Mouse (Mus musculus): ENCODE measurements around the gene Tmem53.

Gene Tmem53

GRCm38 (mm10) chr4:117305461-117305860, 53.7 kb downstream of the Tmem53 start:
- Histone ChIP-seq H3K36me3 (ENCODE audit: insufficient read depth, low read length) (no peaks in the 10 kb centered on the region), H3K27me3 (ENCODE audit: insufficient read depth, low read length) (peaks cover 55% of the 10 kb centered on the region), H3K4me3 (replicated peaks; ENCODE audit: low read length) (no peak overlapping the region), H3K9me3 (ENCODE audit: low read length) (no peaks in the 10 kb centered on the region), H3K4me1 (replicated peaks; ENCODE audit: low read depth, low read length) (peaks cover 62% of the 10 kb centered on the region)
- TF ChIP-seq POU5F1 (IDR thresholded peaks at IDR 0.05; ENCODE audit: borderline replicate concordance, low read length) = no peak
- TF ChIP-seq CTCF (conservative IDR thresholded peaks at IDR 0.05; ENCODE audit: low read length) = no peak
- TF ChIP-seq NANOG (IDR thresholded peaks at IDR 0.05; ENCODE audit: borderline replicate concordance, low read length) = no peak

DNA sequence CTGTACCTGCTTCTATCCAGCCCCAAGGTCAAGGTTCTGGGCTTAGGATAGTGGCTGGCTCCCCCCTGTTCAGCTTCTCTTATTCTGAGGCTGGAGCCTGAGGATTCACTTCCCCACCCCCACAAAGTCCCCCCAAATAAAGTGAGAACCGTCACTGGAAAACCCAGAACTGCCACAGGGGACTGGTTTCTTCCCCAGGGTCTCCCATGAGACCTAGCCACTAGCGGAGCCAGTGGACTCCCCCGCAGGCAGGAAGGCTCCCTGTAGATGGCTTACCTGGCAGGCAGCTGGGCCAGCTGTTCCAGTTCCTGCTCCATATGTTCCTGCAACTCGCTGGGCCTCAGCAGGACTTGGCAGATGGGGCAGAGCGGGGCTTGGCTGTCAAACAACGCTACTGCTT, 55.5 kb downstream of the Tmem53 start:
- H3K27me3 ChIP-seq (ENCODE audit: insufficient read depth, low read length) = peaks cover 50% of the 10 kb centered on the region

DNA sequence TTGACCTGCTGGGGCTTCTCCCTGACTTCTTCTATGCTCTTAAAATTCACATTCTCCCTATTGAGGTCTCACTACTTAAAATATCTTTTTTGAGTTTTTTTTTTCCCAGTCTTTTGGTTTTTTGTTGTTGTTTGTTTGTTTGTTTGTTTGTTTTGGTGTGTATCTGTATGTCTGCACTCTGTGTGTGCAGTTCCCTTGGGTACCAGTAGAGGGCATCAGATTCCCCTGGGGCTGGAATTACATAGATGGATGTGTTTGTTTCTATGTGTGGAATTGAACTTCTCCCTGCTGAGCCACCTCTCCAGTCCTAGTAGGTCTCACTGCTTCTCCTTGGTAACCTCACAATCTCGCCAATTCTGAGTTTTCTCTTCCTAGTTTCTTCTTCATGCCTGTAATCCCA, 57.7 kb downstream of the Tmem53 start:
- H3K27me3 ChIP-seq (ENCODE audit: insufficient read depth, low read length) = peaks cover 40% of the 10 kb centered on the region
- peaks cover 60% of the 10 kb centered on the region for H3K4me1 ChIP-seq (replicated peaks; ENCODE audit: low read depth, low read length)
- TF ChIP-seq CTCF (conservative IDR thresholded peaks at IDR 0.05; ENCODE audit: low read length) (peak; percentile 95), NANOG (IDR thresholded peaks at IDR 0.05; ENCODE audit: borderline replicate concordance, low read length) (no peak)
- no peak overlapping the region for H3K4me3 ChIP-seq (replicated peaks; ENCODE audit: low read length)
- no peaks in the 10 kb centered on the region for H3K36me3 ChIP-seq (ENCODE audit: insufficient read depth, low read length)
- no peaks in the 10 kb centered on the region for H3K9me3 ChIP-seq (ENCODE audit: low read length)

More for the DNA sequence above, 55.5 kb downstream of the Tmem53 start:
- TF ChIP-seq POU5F1 (IDR thresholded peaks at IDR 0.05; ENCODE audit: borderline replicate concordance, low read length) (no peak), NANOG (IDR thresholded peaks at IDR 0.05; ENCODE audit: borderline replicate concordance, low read length) (no peak)
- no peaks in the 10 kb centered on the region for H3K36me3 ChIP-seq (ENCODE audit: insufficient read depth, low read length)
- H3K4me1 ChIP-seq (replicated peaks; ENCODE audit: low read depth, low read length) = peaks cover 63% of the 10 kb centered on the region
- no peaks in the 10 kb centered on the region for H3K9me3 ChIP-seq (ENCODE audit: low read length)
- 0 out of 2 replicates have a peak overlapping the region, but pooled peaks have one; percentile 20 for H3K4me3 ChIP-seq (replicated peaks; ENCODE audit: low read length)

GRCm38 (mm10) chr4:117311891-117312290, 60.1 kb downstream of the Tmem53 start:
- Histone ChIP-seq H3K36me3 (ENCODE audit: insufficient read depth, low read length) (no peaks in the 10 kb centered on the region), H3K9me3 (ENCODE audit: low read length) (no peaks in the 10 kb centered on the region), H3K4me1 (replicated peaks; ENCODE audit: low read depth, low read length) (peaks cover 56% of the 10 kb centered on the region), H3K4me3 (replicated peaks; ENCODE audit: low read length) (peak overlapping the region; percentile 73), H3K27me3 (ENCODE audit: insufficient read depth, low read length) (peaks cover 40% of the 10 kb centered on the region)
- TF ChIP-seq NANOG (IDR thresholded peaks at IDR 0.05; ENCODE audit: borderline replicate concordance, low read length) (no peak), CTCF (conservative IDR thresholded peaks at IDR 0.05; ENCODE audit: low read length) (no peak), POU5F1 (IDR thresholded peaks at IDR 0.05; ENCODE audit: borderline replicate concordance, low read length) (no peak)

GRCm38 (mm10) chr4:117312416-117313084, 60.8 kb downstream of the Tmem53 start:
- no peaks in the 10 kb centered on the region for H3K9me3 ChIP-seq (ENCODE audit: low read length)
- H3K27me3 ChIP-seq (ENCODE audit: insufficient read depth, low read length) = peaks cover 42% of the 10 kb centered on the region
- TF ChIP-seq NANOG (IDR thresholded peaks at IDR 0.05; ENCODE audit: borderline replicate concordance, low read length) (no peak), CTCF (conservative IDR thresholded peaks at IDR 0.05; ENCODE audit: low read length) (no peak), POU5F1 (IDR thresholded peaks at IDR 0.05; ENCODE audit: borderline replicate concordance, low read length) (no peak)

DNA sequence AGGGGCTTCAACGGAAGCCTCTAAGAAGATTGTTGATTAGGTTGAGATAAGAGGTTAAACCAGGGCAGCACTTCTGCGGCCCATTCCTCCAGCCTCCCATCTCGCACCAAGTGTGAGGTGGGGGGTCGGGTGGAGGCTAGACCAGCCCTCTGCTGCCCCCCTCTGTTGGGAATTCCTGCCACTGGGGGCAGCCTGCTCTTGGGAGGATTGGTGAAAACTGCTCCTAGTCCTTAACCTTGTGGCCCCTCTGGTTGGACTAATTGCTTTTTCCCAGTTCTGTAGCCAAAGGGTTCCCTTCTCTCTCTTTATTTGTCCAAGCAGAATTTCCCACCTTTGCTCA, 61.3 kb downstream of the Tmem53 start:
- Histone ChIP-seq H3K4me3 (replicated peaks; ENCODE audit: low read length) (peak overlapping the region; percentile 73), H3K27me3 (ENCODE audit: insufficient read depth, low read length) (peaks cover 47% of the 10 kb centered on the region), H3K4me1 (replicated peaks; ENCODE audit: low read depth, low read length) (peaks cover 58% of the 10 kb centered on the region), H3K9me3 (ENCODE audit: low read length) (no peaks in the 10 kb centered on the region), H3K36me3 (ENCODE audit: insufficient read depth, low read length) (no peaks in the 10 kb centered on the region)
- TF ChIP-seq CTCF (conservative IDR thresholded peaks at IDR 0.05; ENCODE audit: low read length) (peak; percentile 80), NANOG (IDR thresholded peaks at IDR 0.05; ENCODE audit: borderline replicate concordance, low read length) (no peak)

More at GRCm38 (mm10) chr4:117312416-117313084, 60.8 kb downstream of the Tmem53 start:
- Histone ChIP-seq H3K4me3 (replicated peaks; ENCODE audit: low read length) (peak overlapping the region; percentile 73), H3K36me3 (ENCODE audit: insufficient read depth, low read length) (no peaks in the 10 kb centered on the region), H3K4me1 (replicated peaks; ENCODE audit: low read depth, low read length) (peaks cover 56% of the 10 kb centered on the region)

GRCm38 (mm10) chr4:117314849-117315500, 63.2 kb downstream of the Tmem53 start:
- no peak for TF ChIP-seq CTCF (conservative IDR thresholded peaks at IDR 0.05; ENCODE audit: low read length)
- no peak for TF ChIP-seq NANOG (IDR thresholded peaks at IDR 0.05; ENCODE audit: borderline replicate concordance, low read length)
- no peak for TF ChIP-seq POU5F1 (IDR thresholded peaks at IDR 0.05; ENCODE audit: borderline replicate concordance, low read length)
- Histone ChIP-seq H3K27me3 (ENCODE audit: insufficient read depth, low read length) (peaks cover 59% of the 10 kb centered on the region), H3K4me3 (replicated peaks; ENCODE audit: low read length) (no peak overlapping the region), H3K36me3 (ENCODE audit: insufficient read depth, low read length) (no peaks in the 10 kb centered on the region), H3K9me3 (ENCODE audit: low read length) (no peaks in the 10 kb centered on the region), H3K4me1 (replicated peaks; ENCODE audit: low read depth, low read length) (peaks cover 70% of the 10 kb centered on the region)

GRCm38 (mm10) chr4:117316800-117317199, 65.0 kb downstream of the Tmem53 start:
- peaks cover 75% of the 10 kb centered on the region for H3K27me3 ChIP-seq (ENCODE audit: insufficient read depth, low read length)
- H3K9me3 ChIP-seq (ENCODE audit: low read length) = no peaks in the 10 kb centered on the region
- peaks cover 70% of the 10 kb centered on the region for H3K4me1 ChIP-seq (replicated peaks; ENCODE audit: low read depth, low read length)
- peak overlapping the region; percentile 66 for H3K4me3 ChIP-seq (replicated peaks; ENCODE audit: low read length)
- no peaks in the 10 kb centered on the region for H3K36me3 ChIP-seq (ENCODE audit: insufficient read depth, low read length)
- TF ChIP-seq POU5F1 (IDR thresholded peaks at IDR 0.05; ENCODE audit: borderline replicate concordance, low read length) (no peak), CTCF (conservative IDR thresholded peaks at IDR 0.05; ENCODE audit: low read length) (no peak), NANOG (IDR thresholded peaks at IDR 0.05; ENCODE audit: borderline replicate concordance, low read length) (no peak)
